Mouse (Mus musculus): ENCODE measurements at regions not wholly inside any gene's neighbourhood (a gene's known extent, or its start where the extent isn't known, plus 50 kb on each side); places are given as distances from the start of the nearest gene placed in this dataset.
A peak's percentile ranks its signal among the peaks of the same experiment; 100 is the strongest.

DNA sequence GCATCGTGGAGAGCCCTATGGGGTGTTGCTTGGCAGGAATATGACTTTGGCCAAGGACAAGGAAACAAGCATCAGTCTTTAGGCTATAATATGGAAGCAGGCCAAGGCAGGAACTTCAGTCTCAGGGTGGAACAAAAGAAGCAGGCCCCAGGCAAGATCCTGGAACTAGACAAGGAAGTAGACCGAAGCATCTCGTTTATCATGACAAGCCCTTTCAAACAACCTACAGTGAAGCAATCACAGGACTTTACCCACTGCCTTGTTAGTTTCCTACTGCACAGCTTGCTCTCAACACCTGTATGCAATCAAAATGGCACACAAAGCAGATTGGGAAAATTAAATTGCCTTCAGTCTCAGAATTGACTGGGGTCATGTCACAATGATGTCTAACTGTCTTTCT is 163.2 kb upstream of the Gulp1 start:
- Histone ChIP-seq H3K4me1 (ENCODE audit: control insufficient read depth, insufficient read depth, low read length) (no peaks in the 10 kb centered on the region), H3K27me3 (ENCODE audit: control insufficient read depth, insufficient read depth, low read length) (no peaks in the 10 kb centered on the region), H3K4me2 (replicated peaks; ENCODE audit: low read depth, low read length) (no peak overlapping the region), H3K36me3 (ENCODE audit: control insufficient read depth, insufficient read depth, low read length) (no peaks in the 10 kb centered on the region), H3K27ac (ENCODE audit: low read depth, low read length) (no peak overlapping the region), H3K9me3 (ENCODE audit: control insufficient read depth, low read length) (no peaks in the 10 kb centered on the region), H3K4me3 (ENCODE audit: low read length) (no peak overlapping the region), H3K9ac (ENCODE audit: low read depth, low read length) (no peak overlapping the region)
- ATAC-seq (ENCODE audit: low FRiP score, low TSS enrichment) = no peak
- 86% methylated on average over 3 of the region's 3 CpGs for WGBS

DNA sequence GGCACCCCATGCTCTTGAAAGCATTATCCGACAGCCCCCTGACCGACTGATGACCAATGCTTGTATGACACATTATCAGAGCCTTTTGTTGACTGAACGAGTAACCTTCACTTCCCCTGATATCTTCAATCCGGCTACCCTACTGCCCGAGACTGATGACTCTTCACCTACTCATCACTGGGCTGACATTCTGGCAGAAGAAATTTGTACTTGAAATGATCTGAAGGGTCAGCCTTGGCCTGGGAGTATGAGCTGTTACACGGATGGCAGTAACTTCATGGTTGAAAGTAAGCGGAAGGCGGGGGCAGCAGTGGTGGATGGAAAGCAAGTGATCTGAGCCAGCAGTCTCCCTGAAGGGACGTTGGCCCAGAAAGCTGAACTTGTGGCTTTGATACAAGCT is 159.2 kb upstream of the Gulp1 start:
- H3K36me3 ChIP-seq (ENCODE audit: control insufficient read depth, insufficient read depth, low read length) = no peaks in the 10 kb centered on the region
- H3K4me2 ChIP-seq (replicated peaks; ENCODE audit: low read depth, low read length) = no peak overlapping the region
- no peak overlapping the region for H3K4me3 ChIP-seq (ENCODE audit: low read length)
- no peaks in the 10 kb centered on the region for H3K9me3 ChIP-seq (ENCODE audit: control insufficient read depth, low read length)
- H3K9ac ChIP-seq (ENCODE audit: low read depth, low read length) = no peak overlapping the region
- no peaks in the 10 kb centered on the region for H3K4me1 ChIP-seq (ENCODE audit: control insufficient read depth, insufficient read depth, low read length)
- no peaks in the 10 kb centered on the region for H3K27me3 ChIP-seq (ENCODE audit: control insufficient read depth, insufficient read depth, low read length)
- WGBS = 90% methylated on average over 9 of the region's 9 CpGs
- ATAC-seq (ENCODE audit: low FRiP score, low TSS enrichment) = no peak
- H3K27ac ChIP-seq (ENCODE audit: low read depth, low read length) = no peak overlapping the region

DNA sequence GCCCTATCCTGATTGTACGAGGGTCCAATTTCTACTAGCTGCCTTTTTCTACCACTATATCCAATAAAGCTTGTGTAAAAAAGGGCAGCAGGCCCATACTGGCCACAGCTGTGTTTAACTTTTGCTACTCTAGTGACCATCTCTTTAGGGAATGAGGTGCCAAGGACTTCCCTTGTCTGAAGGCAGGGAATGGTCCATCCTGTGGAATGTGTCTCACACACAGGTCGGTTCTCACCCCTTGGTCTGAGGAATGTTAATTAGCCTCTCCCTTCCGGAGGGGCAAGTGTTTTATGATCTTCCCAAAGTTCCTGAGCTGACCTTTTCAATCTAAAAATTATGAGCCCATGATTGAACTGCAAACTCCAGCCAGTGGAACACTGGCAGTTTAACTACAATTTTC is 155.8 kb upstream of the Gulp1 start:
- Histone ChIP-seq H3K4me3 (ENCODE audit: low read length) (no peak overlapping the region), H3K27ac (ENCODE audit: low read depth, low read length) (no peak overlapping the region), H3K36me3 (ENCODE audit: control insufficient read depth, insufficient read depth, low read length) (no peaks in the 10 kb centered on the region), H3K4me1 (ENCODE audit: control insufficient read depth, insufficient read depth, low read length) (no peaks in the 10 kb centered on the region), H3K27me3 (ENCODE audit: control insufficient read depth, insufficient read depth, low read length) (no peaks in the 10 kb centered on the region), H3K9ac (ENCODE audit: low read depth, low read length) (no peak overlapping the region), H3K4me2 (replicated peaks; ENCODE audit: low read depth, low read length) (no peak overlapping the region), H3K9me3 (ENCODE audit: control insufficient read depth, low read length) (no peaks in the 10 kb centered on the region)
- ATAC-seq (ENCODE audit: low FRiP score, low TSS enrichment) = 0 out of 2 replicates have a peak, but pooled peaks have one; percentile 16
- 13% methylated on average over 3 of the region's 3 CpGs for WGBS

DNA sequence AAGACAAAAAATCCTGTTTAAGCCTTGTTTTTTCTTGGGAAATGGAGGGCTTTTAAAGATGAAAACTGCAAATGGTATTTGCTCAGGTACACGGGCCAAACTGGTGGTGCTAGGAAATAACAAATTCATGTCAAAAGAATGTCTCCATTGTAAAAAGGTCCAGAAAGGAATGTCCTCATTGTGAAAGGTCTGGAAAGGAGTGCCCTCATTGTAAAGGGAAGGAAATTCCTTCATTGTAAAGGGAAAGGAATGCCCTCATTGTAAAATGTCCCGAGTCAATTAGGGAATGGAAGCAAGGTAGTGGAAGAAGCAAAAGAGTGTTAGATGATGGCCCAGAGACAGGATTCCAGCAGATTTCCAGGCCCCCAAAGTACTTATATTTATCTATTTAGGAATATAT is 153.2 kb upstream of the Gulp1 start:
- Histone ChIP-seq H3K9me3 (ENCODE audit: control insufficient read depth, low read length) (no peaks in the 10 kb centered on the region), H3K4me2 (replicated peaks; ENCODE audit: low read depth, low read length) (no peak overlapping the region), H3K4me3 (ENCODE audit: low read length) (no peak overlapping the region), H3K27me3 (ENCODE audit: control insufficient read depth, insufficient read depth, low read length) (no peaks in the 10 kb centered on the region), H3K27ac (ENCODE audit: low read depth, low read length) (no peak overlapping the region), H3K4me1 (ENCODE audit: control insufficient read depth, insufficient read depth, low read length) (no peaks in the 10 kb centered on the region), H3K36me3 (ENCODE audit: control insufficient read depth, insufficient read depth, low read length) (no peaks in the 10 kb centered on the region), H3K9ac (ENCODE audit: low read depth, low read length) (no peak overlapping the region)
- WGBS = 60% methylated on average over 2 of the region's 2 CpGs
- ATAC-seq (ENCODE audit: low FRiP score, low TSS enrichment) = no peak

DNA sequence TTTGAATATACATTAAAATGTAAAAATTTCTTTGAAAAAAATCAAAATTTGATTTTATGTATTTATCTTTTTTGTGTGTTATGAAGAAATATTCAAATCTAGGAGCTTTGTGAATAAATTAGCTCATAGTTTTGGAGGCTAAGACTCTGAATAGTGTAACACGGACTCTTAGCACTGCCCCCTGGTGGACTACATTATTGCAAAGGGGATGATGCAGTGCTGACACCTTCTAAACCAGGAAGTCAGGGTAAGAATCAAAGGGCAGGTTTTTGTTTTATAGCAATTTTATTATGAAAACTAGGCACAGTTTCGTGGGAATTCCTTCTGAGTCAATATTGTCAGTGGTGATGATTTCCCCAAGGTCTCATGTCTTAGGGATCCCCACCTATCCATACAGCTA is 113.5 kb upstream of the Gulp1 start:
- Histone ChIP-seq H3K9me3 (ENCODE audit: control insufficient read depth, low read length) (no peaks in the 10 kb centered on the region), H3K27ac (ENCODE audit: low read depth, low read length) (no peak overlapping the region), H3K36me3 (ENCODE audit: control insufficient read depth, insufficient read depth, low read length) (no peaks in the 10 kb centered on the region), H3K4me3 (ENCODE audit: low read length) (no peak overlapping the region), H3K4me2 (replicated peaks; ENCODE audit: low read depth, low read length) (no peak overlapping the region), H3K4me1 (ENCODE audit: control insufficient read depth, insufficient read depth, low read length) (no peaks in the 10 kb centered on the region), H3K9ac (ENCODE audit: low read depth, low read length) (no peak overlapping the region), H3K27me3 (ENCODE audit: control insufficient read depth, insufficient read depth, low read length) (no peaks in the 10 kb centered on the region)
- WGBS = 82% methylated on average over 2 of the region's 2 CpGs
- no peak for ATAC-seq (ENCODE audit: low FRiP score, low TSS enrichment)
